Mouse (Mus musculus): ENCODE measurements at regions not wholly inside any gene's neighbourhood (a gene's known extent, or its start where the extent isn't known, plus 50 kb on each side); places are given as distances from the start of the nearest gene placed in this dataset.

GRCm38 (mm10) chr10:101269371-101269770, 411.9 kb upstream of the Mgat4c start:
- no peak for DNase-seq

- DNase-seq: no peak
Measured at GRCm38 (mm10) chr10:101271459-101272299, 409.6 kb upstream of the Mgat4c start.

- no peak for DNase-seq
Measured at GRCm38 (mm10) chr10:101288082-101288481, 393.2 kb upstream of the Mgat4c start.

GRCm38 (mm10) chr10:101302138-101302780, 379.0 kb upstream of the Mgat4c start:
- DNase-seq: peak; percentile 11

- DNase-seq: no peak
Measured at GRCm38 (mm10) chr10:101304075-101304474, 377.2 kb upstream of the Mgat4c start.

GRCm38 (mm10) chr10:101316659-101317338, 364.5 kb upstream of the Mgat4c start:
- DNase-seq: peak; percentile 9

GRCm38 (mm10) chr10:101321080-101321717, 360.1 kb upstream of the Mgat4c start:
- no peak for DNase-seq

GRCm38 (mm10) chr10:101324537-101324936, 356.8 kb upstream of the Mgat4c start:
- DNase-seq: no peak

- DNase-seq: no peak
Measured at GRCm38 (mm10) chr10:101328545-101328944, 352.7 kb upstream of the Mgat4c start.

GRCm38 (mm10) chr10:101330109-101330508, 351.2 kb upstream of the Mgat4c start:
- DNase-seq: no peak

GRCm38 (mm10) chr10:101335136-101335535, 346.2 kb upstream of the Mgat4c start:
- DNase-seq: no peak

GRCm38 (mm10) chr10:101339565-101339964, 341.7 kb upstream of the Mgat4c start:
- DNase-seq: no peak

GRCm38 (mm10) chr10:101350198-101350897, 330.9 kb upstream of the Mgat4c start:
- no peak for DNase-seq

- peak; percentile 11 for DNase-seq
Measured at GRCm38 (mm10) chr10:101373850-101374581, 307.3 kb upstream of the Mgat4c start.

- peak; percentile 45 for DNase-seq
Measured at GRCm38 (mm10) chr10:101393416-101393815, 287.9 kb upstream of the Mgat4c start.

- DNase-seq: no peak
Measured at GRCm38 (mm10) chr10:101399206-101399605, 282.1 kb upstream of the Mgat4c start.

- DNase-seq: no peak
Measured at GRCm38 (mm10) chr10:101415262-101415661, 266.0 kb upstream of the Mgat4c start.

- peak; percentile 10 for DNase-seq
Measured at GRCm38 (mm10) chr10:101422562-101422961, 258.7 kb upstream of the Mgat4c start.

All from retina, postnatal 1 day (tissue).